Mouse (Mus musculus): ENCODE data around the gene H2-Oa.

GRCm38 (mm10) chr17:34078148-34078547 lies 14.0 kb upstream of the H2-Oa start:
- TF ChIP-seq EP300 (optimal IDR thresholded peaks at IDR 0.05) = no peak
- no peak for TF ChIP-seq CTCF (IDR thresholded peaks at IDR 0.05; ENCODE audit: low read depth)
